Mouse (Mus musculus) neural tube, embryonic 10.5 days (tissue): ENCODE results near the gene Plcb4.

ENCODE experiments used
- DNase-seq: peaks from one replicate; pipeline ENCODE4 v3.0.0-alpha.2; 2017; ENCODE audit warnings: low spot score; ENCODE audit errors: extremely low spot score

Plcb4 gene

DNA sequence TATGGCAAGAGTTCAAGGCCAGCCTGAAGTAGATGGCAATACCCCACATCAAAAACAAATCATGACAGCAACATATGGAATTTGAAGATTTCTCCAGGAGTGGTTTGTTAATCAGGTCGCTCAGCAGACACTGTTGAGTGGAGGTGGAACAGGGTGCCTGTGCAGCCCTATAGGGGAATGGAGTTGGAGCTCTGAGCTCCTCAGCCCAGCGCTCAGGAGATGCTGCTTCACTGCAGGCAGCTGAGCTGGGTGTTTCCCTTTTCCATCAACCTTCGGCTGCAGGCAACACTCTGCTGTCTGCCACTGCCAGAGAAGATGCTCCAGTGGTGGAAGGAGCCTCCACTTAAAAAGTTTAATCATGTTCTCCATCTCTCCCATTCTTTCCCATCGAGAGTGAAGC lies 149.5 kb downstream of the Plcb4 start:
- DNase-seq, result no peak

DNA sequence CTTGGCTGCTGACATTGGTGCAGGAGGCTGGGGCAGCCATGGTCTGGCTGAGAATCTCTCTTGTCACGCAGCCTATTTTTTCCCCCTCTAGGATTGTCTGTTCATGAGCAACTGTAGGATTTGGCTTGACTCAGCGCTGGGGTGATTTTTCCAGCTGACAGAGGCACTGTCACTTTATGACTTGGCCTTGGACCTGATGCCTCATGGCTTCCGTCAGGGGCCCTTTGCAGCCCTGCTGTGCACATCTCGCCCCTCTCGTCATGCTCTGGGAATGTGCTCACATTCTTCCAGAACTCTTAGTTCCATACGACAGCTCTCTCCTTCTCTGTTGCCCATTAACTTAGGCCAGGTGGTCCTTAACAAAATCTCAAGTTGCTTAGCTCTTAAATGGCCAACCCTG lies 152.0 kb downstream of the Plcb4 start:
- DNase-seq, result no peak

GRCm38 (mm10) chr2:135811453-135812101 lies 152.8 kb downstream of the Plcb4 start:
- DNase-seq, result no peak

DNA sequence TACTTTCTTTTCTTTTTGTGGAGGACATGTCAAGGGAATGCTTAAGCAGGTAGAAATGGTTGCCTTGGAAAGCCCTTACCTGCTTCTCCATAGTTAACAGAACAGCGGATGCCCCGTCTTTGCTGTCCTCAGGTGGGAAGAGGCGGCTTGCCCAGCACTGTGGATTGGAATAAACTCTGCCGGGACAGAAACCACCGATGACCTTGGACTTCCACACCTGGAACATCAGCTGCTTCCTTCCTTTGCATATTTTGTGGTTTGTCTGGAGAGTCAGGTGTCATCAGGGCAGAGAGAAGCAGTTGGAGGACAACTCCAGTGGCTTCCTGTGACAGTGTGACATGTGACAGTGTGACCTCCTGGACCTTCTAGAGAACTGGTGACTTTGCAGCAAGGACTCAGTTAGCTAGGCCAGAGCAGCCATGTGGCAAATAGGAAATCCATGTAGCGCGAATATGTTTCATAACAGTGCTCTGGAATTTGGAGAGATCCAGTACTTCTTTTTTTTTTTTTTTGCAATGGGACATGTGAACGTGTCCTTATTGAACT lies 154.0 kb downstream of the Plcb4 start:
- no peak for DNase-seq

GRCm38 (mm10) chr2:135820691-135821090 lies 161.9 kb downstream of the Plcb4 start:
- DNase-seq, result no peak

GRCm38 (mm10) chr2:135823690-135824089 lies 164.9 kb downstream of the Plcb4 start:
- DNase-seq, result no peak

- DNase-seq, result no peak
These were observed 165.9 kb downstream of the Plcb4 start for GRCm38 (mm10) chr2:135824757-135825156.

- DNase-seq, result no peak
These were observed 166.8 kb downstream of the Plcb4 start for GRCm38 (mm10) chr2:135825645-135826044.

DNA sequence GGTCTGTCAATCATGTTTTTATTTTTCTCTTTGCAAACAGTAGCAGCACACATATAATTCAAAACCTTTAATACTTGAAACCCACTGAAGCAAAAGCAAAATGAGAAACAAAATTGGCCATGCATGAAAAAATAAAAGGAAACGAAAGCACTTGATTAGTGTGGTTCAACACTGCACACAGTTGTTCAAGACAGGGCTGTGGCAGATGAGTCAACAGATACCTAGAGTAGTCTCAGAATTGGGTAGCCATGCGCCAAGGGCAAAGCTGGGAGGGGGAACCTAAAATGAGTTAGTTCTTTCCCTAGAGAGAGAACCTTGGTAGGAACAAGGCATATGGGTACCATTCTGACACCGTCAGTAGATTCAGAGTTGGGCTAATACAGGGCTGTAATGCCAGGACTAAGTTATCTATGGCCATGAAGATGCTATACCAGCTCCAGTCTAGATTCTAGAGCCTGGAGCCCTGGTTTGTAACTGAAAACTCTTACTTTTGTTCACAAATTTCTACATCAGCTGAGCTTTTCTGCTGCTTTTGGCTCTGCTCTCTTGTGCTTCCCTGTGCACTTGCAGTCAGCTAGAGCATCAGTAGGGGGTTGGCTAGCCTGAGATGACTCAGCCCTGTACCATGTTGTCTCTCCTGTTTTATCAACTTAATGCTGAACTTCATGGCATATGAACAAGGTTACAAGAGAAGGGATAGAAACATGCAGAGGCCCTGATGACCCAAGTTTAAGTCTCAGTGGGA lies 168.0 kb downstream of the Plcb4 start:
- no peak for DNase-seq

DNA sequence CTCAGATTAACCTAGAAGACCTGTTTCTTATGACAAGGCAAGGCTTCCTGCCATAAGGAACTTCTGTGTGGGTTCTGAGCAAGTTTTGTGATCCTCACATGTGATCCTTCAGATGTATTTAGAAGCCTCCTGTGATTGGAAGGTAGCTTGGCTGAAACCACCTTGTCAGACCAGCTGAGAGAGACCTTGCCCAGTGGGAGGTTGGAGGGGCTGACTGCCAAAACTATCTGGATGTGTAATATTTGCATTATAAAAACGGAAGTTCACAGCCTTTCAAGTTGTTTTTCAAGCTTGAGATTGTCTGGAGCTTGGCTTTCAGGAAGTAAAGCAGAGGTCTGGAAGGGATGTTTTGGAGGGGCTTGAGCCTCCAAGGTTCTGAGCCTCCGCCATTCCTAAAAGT lies 169.6 kb downstream of the Plcb4 start:
- no peak for DNase-seq

DNA sequence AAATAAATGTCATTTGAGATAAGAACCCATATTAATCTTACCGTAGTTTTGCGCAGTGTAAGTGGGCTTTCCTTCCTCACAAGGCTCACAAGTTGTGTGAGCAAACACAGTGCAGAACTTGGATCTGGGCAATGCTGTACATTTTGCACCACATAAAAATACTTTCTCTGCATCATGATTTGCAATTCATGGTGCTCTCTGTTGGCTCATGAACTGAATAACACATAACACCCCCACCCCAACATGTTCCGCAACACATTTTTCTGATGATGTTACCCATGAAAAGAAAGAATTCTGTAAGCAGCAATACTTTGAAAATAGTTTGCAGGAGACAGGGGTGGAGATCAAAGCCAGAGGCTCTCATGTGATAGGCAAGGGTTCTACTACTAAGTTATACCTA lies 174.9 kb downstream of the Plcb4 start:
- DNase-seq, result no peak

DNA sequence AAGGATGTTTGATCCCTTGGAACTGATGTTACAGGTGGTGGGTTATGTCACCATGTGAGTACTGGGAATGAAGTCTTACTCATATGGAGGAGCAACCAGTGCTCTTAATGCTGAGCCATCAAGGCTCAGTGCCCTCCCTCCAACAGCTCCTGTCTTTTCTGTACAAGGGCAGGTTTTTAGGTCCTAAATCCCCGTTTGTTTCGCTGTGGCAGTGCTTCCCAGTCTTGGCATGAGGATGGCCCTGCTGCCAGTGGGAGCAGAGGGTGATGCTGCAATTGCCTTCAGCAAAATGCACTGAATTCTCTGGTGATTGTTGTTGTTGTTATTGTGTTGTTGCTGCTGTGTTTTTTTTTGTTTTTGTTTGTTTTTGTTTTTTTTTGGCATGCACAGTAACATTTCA lies 175.6 kb downstream of the Plcb4 start:
- no peak for DNase-seq

DNA sequence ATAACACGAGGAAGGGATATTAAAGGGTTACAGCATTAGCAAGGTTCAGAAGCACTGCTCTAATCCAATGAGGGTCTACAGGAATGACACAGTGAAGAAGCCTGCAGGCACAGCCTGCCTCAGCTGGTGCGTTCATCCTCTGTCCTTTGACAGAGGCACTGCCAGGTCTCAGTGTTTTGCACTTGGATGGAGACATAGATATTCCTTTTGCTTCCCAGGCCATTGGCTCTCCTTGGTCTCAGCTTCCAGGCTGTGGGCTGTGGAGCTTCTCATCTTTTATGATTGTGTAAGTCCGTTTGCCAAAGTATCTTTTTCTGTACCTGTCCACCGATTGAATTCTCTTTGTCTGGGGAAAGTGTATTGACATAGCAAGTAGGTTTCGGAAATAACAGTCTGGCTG lies 177.1 kb downstream of the Plcb4 start:
- DNase-seq, result no peak

DNA sequence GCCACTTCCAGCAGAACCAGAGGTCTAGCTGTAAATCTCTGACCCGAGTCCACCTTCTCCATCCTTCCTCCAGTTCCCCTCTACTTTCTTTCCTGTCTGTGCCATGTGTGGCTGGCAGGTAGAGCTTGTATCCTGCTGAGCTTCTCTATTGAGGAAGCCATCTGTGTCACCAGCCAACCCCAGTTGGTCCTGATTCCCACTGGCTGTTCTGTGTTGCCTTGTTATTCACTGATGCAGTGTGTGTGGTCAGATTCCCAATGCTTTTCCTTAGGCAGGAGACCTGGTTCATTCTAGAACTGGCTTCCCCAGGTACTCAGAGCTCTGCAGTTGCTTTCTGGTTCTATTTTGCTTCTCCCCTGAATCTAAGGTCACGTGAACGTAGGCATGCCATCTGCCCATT lies 177.6 kb downstream of the Plcb4 start:
- no peak for DNase-seq

DNA sequence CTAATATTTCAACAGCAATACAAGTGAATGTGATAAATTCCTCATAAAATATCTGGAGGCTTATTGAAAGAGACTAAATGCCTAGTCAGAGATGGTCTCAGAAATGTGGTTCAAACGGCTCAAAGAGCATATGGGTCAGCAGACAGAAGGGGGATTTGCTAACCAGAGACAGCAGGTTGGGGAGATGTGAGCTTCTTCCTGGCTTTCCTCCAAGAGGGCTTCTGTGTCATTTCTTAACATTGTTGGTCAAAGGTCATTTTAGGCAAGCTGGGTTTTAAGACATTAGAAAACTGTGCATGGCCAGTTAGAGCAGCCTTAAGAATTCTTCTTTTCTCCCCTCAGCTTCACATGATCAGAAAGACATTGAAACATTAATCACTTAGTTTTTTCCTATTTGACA lies 178.9 kb downstream of the Plcb4 start:
- no peak for DNase-seq

DNA sequence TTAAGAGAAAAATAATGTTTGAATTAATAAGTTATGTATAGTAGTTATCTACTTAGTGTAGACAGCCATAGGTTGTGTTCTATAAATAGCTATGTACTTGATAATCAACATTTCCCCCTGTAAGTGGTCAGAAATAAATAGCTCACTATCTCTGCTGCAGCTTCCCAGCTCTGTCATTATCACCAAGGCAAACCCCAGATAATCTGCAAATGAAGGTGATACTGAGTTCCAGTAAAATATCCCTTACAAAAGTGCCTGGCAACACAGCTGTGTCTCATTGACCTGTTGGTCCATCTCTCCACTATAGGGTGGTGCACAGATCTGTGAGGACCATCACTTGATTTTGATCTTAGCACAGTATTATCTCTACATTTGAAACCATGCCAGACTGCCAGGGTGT lies 179.3 kb downstream of the Plcb4 start:
- DNase-seq, result no peak

- no peak for DNase-seq
These were observed 180.0 kb downstream of the Plcb4 start for GRCm38 (mm10) chr2:135838651-135839286.

DNA sequence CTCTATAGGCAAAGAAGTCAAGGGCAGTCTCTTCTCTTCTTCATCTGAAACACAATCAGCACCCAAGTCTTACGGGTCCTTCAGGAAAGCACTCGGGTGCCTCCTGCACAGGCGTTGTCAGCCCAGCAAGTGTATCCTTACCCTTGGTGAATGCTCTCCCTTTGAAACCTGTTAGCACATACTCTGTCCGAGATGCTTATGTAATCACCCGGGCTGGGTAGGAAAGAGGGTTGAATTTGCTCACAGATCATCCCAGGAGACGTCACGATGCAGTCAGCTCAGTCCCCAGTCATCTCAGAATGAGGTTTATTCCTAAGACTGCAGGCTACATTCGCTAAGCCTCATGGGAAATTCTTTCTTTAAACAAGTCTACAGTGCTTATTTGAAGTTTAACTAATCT lies 184.9 kb downstream of the Plcb4 start:
- DNase-seq, result no peak

GRCm38 (mm10) chr2:135846903-135847302 lies 188.1 kb downstream of the Plcb4 start:
- DNase-seq, result no peak

DNA sequence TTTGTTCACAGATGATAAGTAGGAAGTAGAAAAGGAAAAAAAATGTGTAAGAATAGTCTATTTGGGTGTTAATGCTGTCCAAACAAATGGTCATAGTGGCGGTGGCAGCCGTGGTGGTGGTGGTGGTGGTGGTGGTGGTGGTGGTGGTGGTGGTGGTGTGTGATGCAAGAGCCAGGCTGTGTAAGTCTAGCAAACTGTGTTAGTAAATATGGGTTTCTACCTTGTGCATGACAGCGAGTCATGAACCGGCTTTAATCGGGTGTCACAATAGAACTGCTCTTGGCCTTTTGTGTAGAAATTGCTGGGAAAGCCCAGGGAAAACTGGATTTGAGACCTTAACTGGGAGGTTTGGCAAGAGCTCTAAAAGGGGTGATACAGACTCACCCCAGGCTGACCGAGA lies 188.9 kb downstream of the Plcb4 start:
- no peak for DNase-seq

GRCm38 (mm10) chr2:135848169-135848568 lies 189.4 kb downstream of the Plcb4 start:
- no peak for DNase-seq

- no peak for DNase-seq
These were observed 193.2 kb downstream of the Plcb4 start for GRCm38 (mm10) chr2:135851964-135852363.
